Mouse (Mus musculus): ENCODE data around the gene Rmi1. TPM values are rescaled to one million over a fixed set of nuclear protein-coding genes. Genes with fewer than 3 reads are reported as not detected.
"Not testable (repeated sequence)": the region's sequence is repeated elsewhere in the genome, so short reads cannot be mapped to it uniquely, and the experiment has no call there.

Gene Rmi1
- polyA plus RNA-seq, 1 experiment from 2014 or later = 24.5 TPM

GRCm38 (mm10) chr13:58446541-58446940 lies 44.5 kb downstream of the Rmi1 start:
- H3K27me3 ChIP-seq = no peaks in the 10 kb centered on the region; the same call in 1 of the 2 replicates
- no peak overlapping the region for H3K9ac ChIP-seq
- 0 out of 2 replicates have a peak, but pooled peaks cover 5% of the 10 kb centered on the region for H3K4me1 ChIP-seq
- H3K27ac ChIP-seq = no peak overlapping the region
- H3K36me3 ChIP-seq = no peaks in the 10 kb centered on the region
- H3K9me3 ChIP-seq = no peaks in the 10 kb centered on the region
- no peak overlapping the region for H3K4me2 ChIP-seq
- WGBS = 79% methylated on average over 2 of the region's 2 CpGs
- no peak overlapping the region for H3K4me3 ChIP-seq
- ATAC-seq (ENCODE audit: insufficient number of reproducible peaks, low FRiP score, low TSS enrichment, low read depth) = no peak

GRCm38 (mm10) chr13:58450459-58451182 lies 48.6 kb downstream of the Rmi1 start:
- no peak for ATAC-seq (ENCODE audit: insufficient number of reproducible peaks, low FRiP score, low TSS enrichment, low read depth)
- WGBS = 80% methylated on average over 22 of the region's 22 CpGs
- Histone ChIP-seq H3K9me3 (no peaks in the 10 kb centered on the region), H3K4me1 (peaks cover 12% of the 10 kb centered on the region), H3K4me3 (no peak overlapping the region), H3K27ac (no peak overlapping the region), H3K9ac (no peak overlapping the region), H3K4me2 (no peak overlapping the region), H3K27me3 (peaks cover 25% of the 10 kb centered on the region), H3K36me3 (no peaks in the 10 kb centered on the region)

- H3K4me2 ChIP-seq = no peak overlapping the region
- no peak overlapping the region for H3K4me3 ChIP-seq
- no peaks in the 10 kb centered on the region for H3K36me3 ChIP-seq
- H3K9me3 ChIP-seq = no peaks in the 10 kb centered on the region
- H3K4me1 ChIP-seq = peaks cover 12% of the 10 kb centered on the region
- H3K27ac ChIP-seq = no peak overlapping the region
- H3K27me3 ChIP-seq = peaks cover 25% of the 10 kb centered on the region
- ATAC-seq (ENCODE audit: insufficient number of reproducible peaks, low FRiP score, low TSS enrichment, low read depth) = no peak
- H3K9ac ChIP-seq = no peak overlapping the region
- 68% methylated on average over 4 of the region's 4 CpGs for WGBS
Observed at GRCm38 (mm10) chr13:58452246-58452645, 50.2 kb downstream of the Rmi1 start.

- no peaks in the 10 kb centered on the region for H3K36me3 ChIP-seq
- peak overlapping the region; percentile 35 for H3K4me3 ChIP-seq
- H3K4me2 ChIP-seq = peak overlapping the region; percentile 50
- no peak for ATAC-seq (ENCODE audit: insufficient number of reproducible peaks, low FRiP score, low TSS enrichment, low read depth)
- H3K9ac ChIP-seq = no peak overlapping the region
- 12% methylated on average over 32 of the region's 32 CpGs for WGBS
- H3K4me1 ChIP-seq = peaks cover 12% of the 10 kb centered on the region
- no peak overlapping the region for H3K27ac ChIP-seq
- H3K27me3 ChIP-seq = peaks cover 25% of the 10 kb centered on the region
- no peaks in the 10 kb centered on the region for H3K9me3 ChIP-seq
Observed at GRCm38 (mm10) chr13:58452651-58453413, 50.8 kb downstream of the Rmi1 start.

- no peaks in the 10 kb centered on the region for H3K36me3 ChIP-seq
- no peak overlapping the region for H3K27ac ChIP-seq
- peaks cover 12% of the 10 kb centered on the region for H3K4me1 ChIP-seq
- H3K9me3 ChIP-seq = no peaks in the 10 kb centered on the region
- no peak for ATAC-seq (ENCODE audit: insufficient number of reproducible peaks, low FRiP score, low TSS enrichment, low read depth)
- H3K9ac ChIP-seq = no peak overlapping the region
- peaks cover 25% of the 10 kb centered on the region for H3K27me3 ChIP-seq
- 26% methylated on average over 10 of the region's 10 CpGs for WGBS
- H3K4me3 ChIP-seq = peak overlapping the region; percentile 35; the same call in 1 of the 2 replicates
- H3K4me2 ChIP-seq = peak overlapping the region; percentile 50; the same call in 1 of the 2 replicates
Observed at GRCm38 (mm10) chr13:58453541-58453940, 51.5 kb downstream of the Rmi1 start.

- ATAC-seq (ENCODE audit: insufficient number of reproducible peaks, low FRiP score, low TSS enrichment, low read depth) = no peak
- WGBS = 87% methylated on average over 10 of the region's 10 CpGs
- Histone ChIP-seq H3K27ac (no peak overlapping the region), H3K4me3 (no peak overlapping the region), H3K36me3 (no peaks in the 10 kb centered on the region), H3K9me3 (no peaks in the 10 kb centered on the region), H3K4me2 (no peak overlapping the region), H3K9ac (no peak overlapping the region), H3K27me3 (peaks cover 28% of the 10 kb centered on the region), H3K4me1 (peaks cover 12% of the 10 kb centered on the region)
Observed at GRCm38 (mm10) chr13:58456547-58456946, 54.5 kb downstream of the Rmi1 start.

GRCm38 (mm10) chr13:58458811-58459210 lies 56.8 kb downstream of the Rmi1 start:
- H3K4me3 ChIP-seq; H3K9ac ChIP-seq; H3K36me3 ChIP-seq; H3K4me1 ChIP-seq; H3K4me2 ChIP-seq; ATAC-seq (ENCODE audit: insufficient number of reproducible peaks, low FRiP score, low TSS enrichment, low read depth); H3K9me3 ChIP-seq; H3K27ac ChIP-seq: not testable (repeated sequence)
- H3K27me3 ChIP-seq = peaks cover 13% of the 10 kb centered on the region
- 91% methylated on average over 6 of the region's 6 CpGs for WGBS

MicroRNA genes within 50 kb of the gene (microRNA counts, 519-probe panel; counts per million panel counts)
- microRNA mmu-miR-7a = 3,516 counts per million, percentile 83 among the panel's probes with 10 or more counts

Small RNA genes lying within 50 kb of the gene (microRNA-seq; reads per million reads assigned to microRNA genes)
- 47.3 reads per million, percentile 40 among the genes with 10 or more reads in this experiment for gene Mir7-1

Other genes with a start within 250 kb of the Rmi1 start
- gene Idnk, start 244.6 kb upstream of the Rmi1 start, polyA plus RNA-seq (2015; fragmentation: Nextera tagmentation; extraction: Ambion mirVana) = 29.3 and 33.0 TPM in 2 replicates
- 98.8 and 108 TPM in 2 replicates for gene Ubqln1, start 186.6 kb upstream of the Rmi1 start, polyA plus RNA-seq (2015; fragmentation: Nextera tagmentation; extraction: Ambion mirVana)
- 23.8 and 26.4 TPM in 2 replicates for gene Gkap1, start 126.5 kb upstream of the Rmi1 start, polyA plus RNA-seq (2015; fragmentation: Nextera tagmentation; extraction: Ambion mirVana)
- 0.43 and 0.45 TPM in 2 replicates for gene Kif27, start 43.1 kb upstream of the Rmi1 start, polyA plus RNA-seq (2015; fragmentation: Nextera tagmentation; extraction: Ambion mirVana)
- 27.7 and 29.7 TPM in 2 replicates for gene 2210016F16Rik, start 17.0 kb upstream of the Rmi1 start, polyA plus RNA-seq (2015; fragmentation: Nextera tagmentation; extraction: Ambion mirVana)
- gene Hnrnpk, start 1.1 kb downstream of the Rmi1 start, polyA plus RNA-seq (2015; fragmentation: Nextera tagmentation; extraction: Ambion mirVana) = 1,317 and 1,364 TPM in 2 replicates
- 1.0 and 1.7 TPM in 2 replicates for gene Slc28a3, start 208.6 kb downstream of the Rmi1 start, polyA plus RNA-seq (2015; fragmentation: Nextera tagmentation; extraction: Ambion mirVana)

All from limb, embryonic 15.5 days (tissue).